Mouse (Mus musculus): ENCODE results near the gene Efna2.

Gene Efna2

GRCm38 (mm10) chr10:80147719-80148601 is 31.3 kb upstream of the Efna2 start, which contains the start of gene Midn:
Gene Midn (plus strand): TSS chr10:80148272.
- H3K36me3 ChIP-seq (ENCODE audit: control insufficient read depth, insufficient read depth, low read length, poor library complexity, severe bottlenecking) = peaks cover 6% of the 10 kb centered on the region
- no peaks in the 10 kb centered on the region for H3K27me3 ChIP-seq (ENCODE audit: control insufficient read depth, insufficient read depth, low read length, poor library complexity, severe bottlenecking)
- peak; percentile 65 for DNase-seq (ENCODE audit: low read depth, low spot score)

- peaks cover 11% of the 10 kb centered on the region for H3K36me3 ChIP-seq (ENCODE audit: control insufficient read depth, insufficient read depth, low read length, poor library complexity, severe bottlenecking)
- DNase-seq (ENCODE audit: low read depth, low spot score) = peak; percentile 92
- no peaks in the 10 kb centered on the region for H3K27me3 ChIP-seq (ENCODE audit: control insufficient read depth, insufficient read depth, low read length, poor library complexity, severe bottlenecking)
Measured at GRCm38 (mm10) chr10:80148610-80149290, 30.5 kb upstream of the Efna2 start.

- no peaks in the 10 kb centered on the region for H3K27me3 ChIP-seq (ENCODE audit: control insufficient read depth, insufficient read depth, low read length, poor library complexity, severe bottlenecking)
Measured at GRCm38 (mm10) chr10:80149291-80150225, 29.7 kb upstream of the Efna2 start.

GRCm38 (mm10) chr10:80150226-80151210 is 28.8 kb upstream of the Efna2 start:
- Histone ChIP-seq H3K27me3 (ENCODE audit: control insufficient read depth, insufficient read depth, low read length, poor library complexity, severe bottlenecking) (no peaks in the 10 kb centered on the region), H3K36me3 (ENCODE audit: control insufficient read depth, insufficient read depth, low read length, poor library complexity, severe bottlenecking) (peaks cover 19% of the 10 kb centered on the region)
- peak; percentile 86 for DNase-seq (ENCODE audit: low read depth, low spot score)

More at GRCm38 (mm10) chr10:80149291-80150225, 29.7 kb upstream of the Efna2 start:
- H3K36me3 ChIP-seq (ENCODE audit: control insufficient read depth, insufficient read depth, low read length, poor library complexity, severe bottlenecking) = peaks cover 17% of the 10 kb centered on the region
- DNase-seq (ENCODE audit: low read depth, low spot score) = peak; percentile 98

GRCm38 (mm10) chr10:80151211-80152034 is 27.9 kb upstream of the Efna2 start:
- Histone ChIP-seq H3K36me3 (ENCODE audit: control insufficient read depth, insufficient read depth, low read length, poor library complexity, severe bottlenecking) (peaks cover 26% of the 10 kb centered on the region), H3K27me3 (ENCODE audit: control insufficient read depth, insufficient read depth, low read length, poor library complexity, severe bottlenecking) (no peaks in the 10 kb centered on the region)
- DNase-seq (ENCODE audit: low read depth, low spot score) = peak; percentile 63

GRCm38 (mm10) chr10:80152071-80152872 is 27.0 kb upstream of the Efna2 start:
- Histone ChIP-seq H3K27me3 (ENCODE audit: control insufficient read depth, insufficient read depth, low read length, poor library complexity, severe bottlenecking) (no peaks in the 10 kb centered on the region), H3K36me3 (ENCODE audit: control insufficient read depth, insufficient read depth, low read length, poor library complexity, severe bottlenecking) (peaks cover 32% of the 10 kb centered on the region)
- peak; percentile 51 for DNase-seq (ENCODE audit: low read depth, low spot score)

GRCm38 (mm10) chr10:80152873-80153260 is 26.4 kb upstream of the Efna2 start:
- peak; percentile 56 for DNase-seq (ENCODE audit: low read depth, low spot score)
- no peaks in the 10 kb centered on the region for H3K27me3 ChIP-seq (ENCODE audit: control insufficient read depth, insufficient read depth, low read length, poor library complexity, severe bottlenecking)
- peaks cover 32% of the 10 kb centered on the region for H3K36me3 ChIP-seq (ENCODE audit: control insufficient read depth, insufficient read depth, low read length, poor library complexity, severe bottlenecking)

GRCm38 (mm10) chr10:80153713-80154112 is 25.6 kb upstream of the Efna2 start:
- Histone ChIP-seq H3K36me3 (ENCODE audit: control insufficient read depth, insufficient read depth, low read length, poor library complexity, severe bottlenecking) (peaks cover 32% of the 10 kb centered on the region), H3K27me3 (ENCODE audit: control insufficient read depth, insufficient read depth, low read length, poor library complexity, severe bottlenecking) (no peaks in the 10 kb centered on the region)
- DNase-seq (ENCODE audit: low read depth, low spot score) = no peak

- Histone ChIP-seq H3K27me3 (ENCODE audit: control insufficient read depth, insufficient read depth, low read length, poor library complexity, severe bottlenecking) (no peaks in the 10 kb centered on the region), H3K36me3 (ENCODE audit: control insufficient read depth, insufficient read depth, low read length, poor library complexity, severe bottlenecking) (peaks cover 32% of the 10 kb centered on the region)
- DNase-seq (ENCODE audit: low read depth, low spot score) = no peak
Measured at GRCm38 (mm10) chr10:80154384-80154783, 24.9 kb upstream of the Efna2 start.

GRCm38 (mm10) chr10:80155277-80155676 is 24.0 kb upstream of the Efna2 start:
- no peak for DNase-seq (ENCODE audit: low read depth, low spot score)
- Histone ChIP-seq H3K36me3 (ENCODE audit: control insufficient read depth, insufficient read depth, low read length, poor library complexity, severe bottlenecking) (peaks cover 32% of the 10 kb centered on the region), H3K27me3 (ENCODE audit: control insufficient read depth, insufficient read depth, low read length, poor library complexity, severe bottlenecking) (no peaks in the 10 kb centered on the region)

- Histone ChIP-seq H3K27me3 (ENCODE audit: control insufficient read depth, insufficient read depth, low read length, poor library complexity, severe bottlenecking) (no peaks in the 10 kb centered on the region), H3K36me3 (ENCODE audit: control insufficient read depth, insufficient read depth, low read length, poor library complexity, severe bottlenecking) (peaks cover 32% of the 10 kb centered on the region)
- DNase-seq (ENCODE audit: low read depth, low spot score) = no peak
Measured at GRCm38 (mm10) chr10:80156002-80156751, 23.1 kb upstream of the Efna2 start.

GRCm38 (mm10) chr10:80156752-80157053 is 22.6 kb upstream of the Efna2 start:
- no peak for DNase-seq (ENCODE audit: low read depth, low spot score)
- H3K27me3 ChIP-seq (ENCODE audit: control insufficient read depth, insufficient read depth, low read length, poor library complexity, severe bottlenecking) = no peaks in the 10 kb centered on the region

More at GRCm38 (mm10) chr10:80156752-80157053, 22.6 kb upstream of the Efna2 start:
- peaks cover 31% of the 10 kb centered on the region for H3K36me3 ChIP-seq (ENCODE audit: control insufficient read depth, insufficient read depth, low read length, poor library complexity, severe bottlenecking)
